Mouse (Mus musculus) midbrain, embryonic 12.5 days (tissue): ENCODE results near the gene Gm21761. TPM values are rescaled to one million over a fixed set of nuclear protein-coding genes. Genes with fewer than 3 reads are reported as not detected.
"Not testable (repeated sequence)": the region's sequence is repeated elsewhere in the genome, so short reads cannot be mapped to it uniquely, and the experiment has no call there.

Experiments used
- ATAC-seq: fragments of 200-750 bp; cut with Nextera tagmentation; 2 replicates; pipeline ENCODE4 v1.8.0; 2017; ENCODE audit warnings: low read depth, moderate TSS enrichment, moderate library complexity; ENCODE audit not compliant: low FRiP score
- H3K27ac ChIP-seq: fragments of 300-500 bp; sonication (generic); replicated peaks from 2 replicates; pipeline ENCODE4 v1.5.1; 2016; ENCODE audit warnings: mild to moderate bottlenecking
- H3K27me3 ChIP-seq: fragments of 300-500 bp; sonication (generic); 2 replicates; pipeline ENCODE4 v1.6.1; 2016; ENCODE audit warnings: mild to moderate bottlenecking
- H3K36me3 ChIP-seq: fragments of 300-500 bp; sonication (generic); 2 replicates; pipeline ENCODE4 v1.6.1; 2016
- H3K4me1 ChIP-seq: fragments of 300-500 bp; sonication (generic); 2 replicates; pipeline ENCODE4 v1.6.1; 2016
- H3K4me2 ChIP-seq: fragments of 300-500 bp; sonication (generic); replicated peaks from 2 replicates; pipeline ENCODE4 v1.6.1; 2016; ENCODE audit warnings: mild to moderate bottlenecking, moderate library complexity
- H3K4me3 ChIP-seq: fragments of 300-500 bp; sonication (generic); 2 replicates; pipeline ENCODE4 v1.5.1; 2016; ENCODE audit warnings: mild to moderate bottlenecking
- H3K9ac ChIP-seq: fragments of 300-500 bp; sonication (generic); replicated peaks from 2 replicates; pipeline ENCODE4 v1.6.1; 2016; ENCODE audit warnings: mild to moderate bottlenecking, moderate library complexity
- H3K9me3 ChIP-seq: fragments of 300-500 bp; sonication (generic); 2 replicates; pipeline ENCODE4 v1.6.1; 2016; ENCODE audit warnings: mild to moderate bottlenecking
- WGBS: fragments of 180-500 bp; shearing (Covaris S2); methylation state at CpG from one replicate; pipeline ENCODE4 v1.1.7; 2016; 5-methylcytosine and 5-hydroxymethylcytosine counted together
- polyA plus RNA-seq: library from polyadenylated mRNA; unstranded; fragments of >200 nt; fragmentation: Nextera tagmentation; extraction: Ambion mirVana; gene quantifications from 2 replicates; pipeline ENCODE4 v1.2.1, GENCODE M21; 2016

Gm21761 gene
- not detected in 2 replicates for polyA plus RNA-seq

- not testable (repeated sequence) for H3K27ac ChIP-seq, H3K36me3 ChIP-seq, H3K9me3 ChIP-seq, ATAC-seq, H3K4me1 ChIP-seq, H3K27me3 ChIP-seq, H3K4me2 ChIP-seq, H3K9ac ChIP-seq, H3K4me3 ChIP-seq
- WGBS, result no CpG with 5 or more reads among the region's 5 CpGs
Observed at GRCm38 (mm10) chr13:119929172-119929571, at the start of gene Gm21761. Gm21761 (minus strand) TSS chr13:119929272.

- not testable (repeated sequence) for H3K9ac ChIP-seq, H3K4me1 ChIP-seq, H3K36me3 ChIP-seq, H3K27me3 ChIP-seq, ATAC-seq, H3K4me3 ChIP-seq, H3K4me2 ChIP-seq, H3K9me3 ChIP-seq, H3K27ac ChIP-seq
- no CpG with 5 or more reads among the region's 13 CpGs for WGBS
Observed at GRCm38 (mm10) chr13:119969163-119969562, 40.1 kb upstream of the Gm21761 start.

- H3K4me2 ChIP-seq, H3K27ac ChIP-seq, H3K36me3 ChIP-seq, H3K9ac ChIP-seq, ATAC-seq, H3K9me3 ChIP-seq, H3K4me1 ChIP-seq, H3K4me3 ChIP-seq, H3K27me3 ChIP-seq: not testable (repeated sequence)
- no CpG with 5 or more reads among the region's 14 CpGs for WGBS
Observed at GRCm38 (mm10) chr13:119968193-119968592, 39.1 kb upstream of the Gm21761 start.

GRCm38 (mm10) chr13:119965968-119966367 lies 36.9 kb upstream of the Gm21761 start:
- WGBS, result under 1% methylated on average over 21 of the region's 22 CpGs
- H3K9me3 ChIP-seq, H3K36me3 ChIP-seq, H3K27me3 ChIP-seq, H3K9ac ChIP-seq, H3K4me1 ChIP-seq, H3K27ac ChIP-seq: not testable (repeated sequence)
- Histone ChIP-seq H3K4me3 (0 out of 2 replicates have a peak overlapping the region, but pooled peaks have one; percentile 15), H3K4me2 (0 out of 2 replicates have a peak overlapping the region, but pooled peaks have one; percentile 13)
- peak; percentile 19; the same call in 1 of the 2 replicates for ATAC-seq

- not testable (repeated sequence) for H3K27ac ChIP-seq, H3K4me3 ChIP-seq, H3K4me1 ChIP-seq, H3K9me3 ChIP-seq, H3K9ac ChIP-seq, H3K36me3 ChIP-seq, H3K27me3 ChIP-seq
- 0% methylated on average over 16 of the region's 34 CpGs for WGBS
- ATAC-seq, result peak; percentile 81
- 0 out of 2 replicates have a peak overlapping the region, but pooled peaks have one; percentile 19 for H3K4me2 ChIP-seq
Observed at GRCm38 (mm10) chr13:119965302-119965952, 36.4 kb upstream of the Gm21761 start.

- H3K9ac ChIP-seq, H3K27me3 ChIP-seq, H3K36me3 ChIP-seq, ATAC-seq, H3K9me3 ChIP-seq, H3K4me2 ChIP-seq, H3K4me3 ChIP-seq, H3K4me1 ChIP-seq, H3K27ac ChIP-seq: not testable (repeated sequence)
- WGBS, result no CpG with 5 or more reads among the region's 5 CpGs
Observed at GRCm38 (mm10) chr13:119962856-119963255, 33.8 kb upstream of the Gm21761 start.

- not testable (repeated sequence) for H3K9me3 ChIP-seq, H3K27ac ChIP-seq, ATAC-seq, H3K27me3 ChIP-seq, H3K4me1 ChIP-seq, H3K4me3 ChIP-seq, H3K4me2 ChIP-seq, H3K9ac ChIP-seq, H3K36me3 ChIP-seq
- no CpG with 5 or more reads among the region's 5 CpGs for WGBS
Observed at GRCm38 (mm10) chr13:119955567-119955966, 26.5 kb upstream of the Gm21761 start.

- H3K4me2 ChIP-seq, H3K9ac ChIP-seq, H3K4me3 ChIP-seq, H3K4me1 ChIP-seq, ATAC-seq, H3K27me3 ChIP-seq, H3K36me3 ChIP-seq, H3K9me3 ChIP-seq, H3K27ac ChIP-seq: not testable (repeated sequence)
- WGBS, result 73% methylated on average over 2 of the region's 2 CpGs
Observed at GRCm38 (mm10) chr13:119955089-119955488, 26.0 kb upstream of the Gm21761 start.

- not testable (repeated sequence) for ATAC-seq, H3K36me3 ChIP-seq, H3K27me3 ChIP-seq, H3K4me3 ChIP-seq, H3K27ac ChIP-seq, H3K9me3 ChIP-seq, H3K4me1 ChIP-seq, H3K4me2 ChIP-seq, H3K9ac ChIP-seq
- WGBS, result 87% methylated on average over 4 of the region's 6 CpGs
Observed at GRCm38 (mm10) chr13:119950706-119951105, 21.6 kb upstream of the Gm21761 start, which contains the start of gene B020031M17Rik. B020031M17Rik (minus strand) TSS chr13:119950806.

- whole genome bisulfite sequencing, result 84% methylated on average over 3 of the region's 3 CpGs
- H3K9me3 ChIP-seq, H3K27ac ChIP-seq, H3K36me3 ChIP-seq, ATAC-seq, H3K4me2 ChIP-seq, H3K9ac ChIP-seq, H3K4me1 ChIP-seq, H3K27me3 ChIP-seq, H3K4me3 ChIP-seq: not testable (repeated sequence)
Observed at GRCm38 (mm10) chr13:119924597-119925340, 4.3 kb downstream of the Gm21761 start.

- 85% methylated on average over 4 of the region's 5 CpGs for WGBS
- not testable (repeated sequence) for H3K27ac ChIP-seq, ATAC-seq, H3K4me3 ChIP-seq, H3K36me3 ChIP-seq, H3K27me3 ChIP-seq, H3K9me3 ChIP-seq, H3K9ac ChIP-seq, H3K4me2 ChIP-seq, H3K4me1 ChIP-seq
Observed at GRCm38 (mm10) chr13:119916966-119917722, 11.9 kb downstream of the Gm21761 start.

GRCm38 (mm10) chr13:119916449-119916848 lies 12.6 kb downstream of the Gm21761 start:
- 74% methylated on average over 2 of the region's 2 CpGs for WGBS
- H3K9ac ChIP-seq, H3K9me3 ChIP-seq, H3K27ac ChIP-seq, H3K4me1 ChIP-seq, H3K36me3 ChIP-seq, ATAC-seq, H3K4me3 ChIP-seq, H3K4me2 ChIP-seq, H3K27me3 ChIP-seq: not testable (repeated sequence)
